Mouse (Mus musculus): ENCODE data around the gene Mup20. TPM values are rescaled to one million over a fixed set of nuclear protein-coding genes. Genes with fewer than 3 reads are reported as not detected.
"Not testable (repeated sequence)": the region's sequence is repeated elsewhere in the genome, so short reads cannot be mapped to it uniquely, and the experiment has no call there.

Mup20 gene
- polyA plus RNA-seq, 1 experiment, result not detected

GRCm38 (mm10) chr4:62026281-62026680, 27.7 kb downstream of the Mup20 start:
- no peaks in the 10 kb centered on the region for H3K79me2 ChIP-seq (ENCODE audit: control insufficient read depth, insufficient read depth)
- no peak overlapping the region for H3K4me2 ChIP-seq (ENCODE audit: low read depth)
- no peaks in the 10 kb centered on the region for H3K36me3 ChIP-seq (ENCODE audit: control insufficient read depth, insufficient read depth)
- no peak for TF ChIP-seq REST (IDR thresholded peaks at IDR 0.05; ENCODE audit: insufficient read depth, insufficient read length)
- no peak overlapping the region for H3ac ChIP-seq (ENCODE audit: control insufficient read depth, insufficient read length)
- no peak overlapping the region for H3K4me3 ChIP-seq
- no peaks in the 10 kb centered on the region for H3K27me3 ChIP-seq (ENCODE audit: control insufficient read depth, insufficient read depth, insufficient read length)

GRCm38 (mm10) chr4:62024256-62024959, 29.6 kb downstream of the Mup20 start:
- Histone ChIP-seq H3K4me3 (no peak overlapping the region), H3K79me2 (ENCODE audit: control insufficient read depth, insufficient read depth) (no peaks in the 10 kb centered on the region), H3ac (ENCODE audit: control insufficient read depth, insufficient read length) (no peak overlapping the region), H3K4me2 (ENCODE audit: low read depth) (no peak overlapping the region), H3K27me3 (ENCODE audit: control insufficient read depth, insufficient read depth, insufficient read length) (no peaks in the 10 kb centered on the region), H3K36me3 (ENCODE audit: control insufficient read depth, insufficient read depth) (no peaks in the 10 kb centered on the region)
- no peak for TF ChIP-seq MYOG (IDR thresholded peaks at IDR 0.05; ENCODE audit: control insufficient read depth in 1 of 3, insufficient read depth in 1 of 3, insufficient read length in 2 of 3, low read depth in 2 of 3)
- no peak for TF ChIP-seq E2F4 (IDR thresholded peaks at IDR 0.05; ENCODE audit: insufficient read depth)
- no peak for TF ChIP-seq TCF12 (IDR thresholded peaks at IDR 0.05; ENCODE audit: insufficient read depth, poor library complexity, severe bottlenecking)
- TF ChIP-seq POLR2A (IDR thresholded peaks at IDR 0.05; ENCODE audit: insufficient read length, low read depth), result no peak
- TF ChIP-seq CEBPB (IDR thresholded peaks at IDR 0.05; ENCODE audit: insufficient read depth, poor library complexity, severe bottlenecking), result no peak
- TF ChIP-seq MYOD1 (IDR thresholded peaks at IDR 0.05; ENCODE audit: control insufficient read depth in 1 of 3, insufficient read length in 2 of 3, low read depth in 2 of 3), result no peak
- no peak for TF ChIP-seq TCF3 (IDR thresholded peaks at IDR 0.05; ENCODE audit: insufficient read length, low read depth)
- no peak for TF ChIP-seq MAX (IDR thresholded peaks at IDR 0.05; ENCODE audit: low read depth)
- no peak for TF ChIP-seq USF1 (IDR thresholded peaks at IDR 0.05; ENCODE audit: low read depth)
- TF ChIP-seq POLR2AphosphoS2 (IDR thresholded peaks at IDR 0.05; ENCODE audit: insufficient read length, low read depth), result no peak
- no peak for TF ChIP-seq SRF (IDR thresholded peaks at IDR 0.05; ENCODE audit: control insufficient read depth, insufficient read length, low read depth)
- no peak for TF ChIP-seq REST (IDR thresholded peaks at IDR 0.05; ENCODE audit: insufficient read depth, insufficient read length)

GRCm38 (mm10) chr4:62023646-62024045, 30.3 kb downstream of the Mup20 start:
- TF ChIP-seq SRF (IDR thresholded peaks at IDR 0.05; ENCODE audit: control insufficient read depth, insufficient read length, low read depth), result no peak
- no peak for TF ChIP-seq MAX (IDR thresholded peaks at IDR 0.05; ENCODE audit: low read depth)
- no peak for TF ChIP-seq MYOD1 (IDR thresholded peaks at IDR 0.05; ENCODE audit: control insufficient read depth in 1 of 3, insufficient read length in 2 of 3, low read depth in 2 of 3)
- TF ChIP-seq POLR2A (IDR thresholded peaks at IDR 0.05; ENCODE audit: insufficient read length, low read depth), result no peak
- TF ChIP-seq REST (IDR thresholded peaks at IDR 0.05; ENCODE audit: insufficient read depth, insufficient read length), result no peak
- no peak for TF ChIP-seq MYOG (IDR thresholded peaks at IDR 0.05; ENCODE audit: control insufficient read depth in 1 of 3, insufficient read depth in 1 of 3, insufficient read length in 2 of 3, low read depth in 2 of 3)
- no peak for TF ChIP-seq POLR2AphosphoS2 (IDR thresholded peaks at IDR 0.05; ENCODE audit: insufficient read length, low read depth)
- TF ChIP-seq TCF12 (IDR thresholded peaks at IDR 0.05; ENCODE audit: insufficient read depth, poor library complexity, severe bottlenecking), result no peak
- no peak for TF ChIP-seq TCF3 (IDR thresholded peaks at IDR 0.05; ENCODE audit: insufficient read length, low read depth)
- TF ChIP-seq CEBPB (IDR thresholded peaks at IDR 0.05; ENCODE audit: insufficient read depth, poor library complexity, severe bottlenecking), result no peak
- TF ChIP-seq E2F4 (IDR thresholded peaks at IDR 0.05; ENCODE audit: insufficient read depth), result no peak
- no peak for TF ChIP-seq USF1 (IDR thresholded peaks at IDR 0.05; ENCODE audit: low read depth)
- H3K36me3 ChIP-seq (ENCODE audit: control insufficient read depth, insufficient read depth), result no peaks in the 10 kb centered on the region
- H3K27me3 ChIP-seq (ENCODE audit: control insufficient read depth, insufficient read depth, insufficient read length), result no peaks in the 10 kb centered on the region
- H3K79me2 ChIP-seq (ENCODE audit: control insufficient read depth, insufficient read depth), result no peaks in the 10 kb centered on the region
- no peak overlapping the region for H3K4me3 ChIP-seq
- H3K4me2 ChIP-seq (ENCODE audit: low read depth), result no peak overlapping the region
- H3ac ChIP-seq (ENCODE audit: control insufficient read depth, insufficient read length), result no peak overlapping the region

GRCm38 (mm10) chr4:62023120-62023519, 30.8 kb downstream of the Mup20 start:
- H3ac ChIP-seq (ENCODE audit: control insufficient read depth, insufficient read length), result no peak overlapping the region
- no peak for TF ChIP-seq MYOD1 (IDR thresholded peaks at IDR 0.05; ENCODE audit: control insufficient read depth in 1 of 3, insufficient read length in 2 of 3, low read depth in 2 of 3)
- TF ChIP-seq POLR2A (IDR thresholded peaks at IDR 0.05; ENCODE audit: insufficient read length, low read depth), result no peak
- no peak for TF ChIP-seq POLR2AphosphoS2 (IDR thresholded peaks at IDR 0.05; ENCODE audit: insufficient read length, low read depth)
- no peak for TF ChIP-seq MYOG (IDR thresholded peaks at IDR 0.05; ENCODE audit: control insufficient read depth in 1 of 3, insufficient read depth in 1 of 3, insufficient read length in 2 of 3, low read depth in 2 of 3)
- TF ChIP-seq SRF (IDR thresholded peaks at IDR 0.05; ENCODE audit: control insufficient read depth, insufficient read length, low read depth), result no peak
- no peak for TF ChIP-seq TCF12 (IDR thresholded peaks at IDR 0.05; ENCODE audit: insufficient read depth, poor library complexity, severe bottlenecking)
- no peak for TF ChIP-seq REST (IDR thresholded peaks at IDR 0.05; ENCODE audit: insufficient read depth, insufficient read length)
- TF ChIP-seq TCF3 (IDR thresholded peaks at IDR 0.05; ENCODE audit: insufficient read length, low read depth), result no peak
- no peak for TF ChIP-seq MAX (IDR thresholded peaks at IDR 0.05; ENCODE audit: low read depth)
- no peak for TF ChIP-seq E2F4 (IDR thresholded peaks at IDR 0.05; ENCODE audit: insufficient read depth)
- TF ChIP-seq USF1 (IDR thresholded peaks at IDR 0.05; ENCODE audit: low read depth), result no peak
- no peaks in the 10 kb centered on the region for H3K27me3 ChIP-seq (ENCODE audit: control insufficient read depth, insufficient read depth, insufficient read length)
- H3K4me3 ChIP-seq, result no peak overlapping the region
- H3K4me2 ChIP-seq (ENCODE audit: low read depth), result no peak overlapping the region
- no peaks in the 10 kb centered on the region for H3K36me3 ChIP-seq (ENCODE audit: control insufficient read depth, insufficient read depth)
- H3K79me2 ChIP-seq (ENCODE audit: control insufficient read depth, insufficient read depth), result no peaks in the 10 kb centered on the region

- H3ac ChIP-seq (ENCODE audit: control insufficient read depth, insufficient read length); H3K4me3 ChIP-seq; H3K4me2 ChIP-seq (ENCODE audit: low read depth); H3K27me3 ChIP-seq (ENCODE audit: control insufficient read depth, insufficient read depth, insufficient read length); H3K79me2 ChIP-seq (ENCODE audit: control insufficient read depth, insufficient read depth); H3K36me3 ChIP-seq (ENCODE audit: control insufficient read depth, insufficient read depth): not testable (repeated sequence)
These were observed 33.4 kb downstream of the Mup20 start for GRCm38 (mm10) chr4:62020511-62020910.

Other genes starting within 250 kb of the Mup20 start
- not detected for gene Mup5, start 218.9 kb downstream of the Mup20 start, polyA plus RNA-seq (2012; fragmentation: generic; extraction: Trizol)
- not detected for gene Mup3, start 33.2 kb upstream of the Mup20 start, polyA plus RNA-seq (2012; fragmentation: generic; extraction: Trizol)
- not detected for gene Mup21, start 96.7 kb upstream of the Mup20 start, polyA plus RNA-seq (2012; fragmentation: generic; extraction: Trizol)
- gene Zfp37, start 176.9 kb upstream of the Mup20 start, polyA plus RNA-seq (2012; fragmentation: generic; extraction: Trizol), result 0.46 TPM
- 4.2 TPM for gene Slc31a2, start 208.4 kb upstream of the Mup20 start, polyA plus RNA-seq (2012; fragmentation: generic; extraction: Trizol)

All from myocyte (in vitro differentiated cells).